Mouse (Mus musculus): ENCODE data around the gene Prkcsh. TPM values are rescaled to one million over a fixed set of nuclear protein-coding genes. Genes with fewer than 3 reads are reported as not detected.

The Prkcsh gene
- polyA plus RNA-seq, 1 experiment from 2014 or later: 113 TPM

- Histone ChIP-seq H3K27me3 (peaks cover 51% of the 10 kb centered on the region), H3K27ac (no peak overlapping the region), H3K4me2 (replicated peaks) (peak overlapping the region; percentile 81), H3K9me3 (no peaks in the 10 kb centered on the region), H3K36me3 (no peaks in the 10 kb centered on the region), H3K4me3 (peak overlapping the region; percentile 47), H3K4me1 (peaks cover 17% of the 10 kb centered on the region), H3K9ac (peak overlapping the region; percentile 46)
- peak; percentile 62 for ATAC-seq (ENCODE audit: insufficient number of reproducible peaks, insufficient read depth, low FRiP score, low TSS enrichment)
- WGBS: 2% methylated on average over 34 of the region's 34 CpGs
These were observed 40.1 kb upstream of the Prkcsh start for GRCm38 (mm10) chr9:21962416-21963059.

GRCm38 (mm10) chr9:21963417-21963816 is 39.2 kb upstream of the Prkcsh start, which contains the start of gene Epor:
Gene Epor (minus strand): TSS chr9:21963506.
- no peak for ATAC-seq (ENCODE audit: insufficient number of reproducible peaks, insufficient read depth, low FRiP score, low TSS enrichment)
- peak within 1 kb of the TSS; percentile 46 for H3K9ac ChIP-seq

GRCm38 (mm10) chr9:21968883-21969282 is 33.7 kb upstream of the Prkcsh start:
- WGBS: 60% methylated on average over 6 of the region's 6 CpGs
- no peaks in the 10 kb centered on the region for H3K9me3 ChIP-seq

More at GRCm38 (mm10) chr9:21963417-21963816, 39.2 kb upstream of the Prkcsh start, which contains the start of gene Epor:
- Histone ChIP-seq H3K9me3 (no peaks in the 10 kb centered on the region), H3K4me1 (peaks cover 17% of the 10 kb centered on the region), H3K4me2 (replicated peaks) (peak within 1 kb of the TSS; percentile 81), H3K4me3 (peak within 1 kb of the TSS; percentile 47), H3K36me3 (no peaks in the 10 kb centered on the region), H3K27me3 (peaks cover 51% of the 10 kb centered on the region), H3K27ac (no peak within 1 kb of the TSS)
- 20% methylated on average over 8 of the region's 8 CpGs for WGBS

GRCm38 (mm10) chr9:21969304-21969703 is 33.3 kb upstream of the Prkcsh start:
- Histone ChIP-seq H3K9ac (no peak overlapping the region), H3K4me3 (no peak overlapping the region), H3K4me2 (replicated peaks) (no peak overlapping the region), H3K27ac (no peak overlapping the region), H3K36me3 (no peaks in the 10 kb centered on the region), H3K4me1 (no peaks in the 10 kb centered on the region), H3K27me3 (no peaks in the 10 kb centered on the region), H3K9me3 (no peaks in the 10 kb centered on the region)
- 89% methylated on average over 4 of the region's 4 CpGs for WGBS
- ATAC-seq (ENCODE audit: insufficient number of reproducible peaks, insufficient read depth, low FRiP score, low TSS enrichment): no peak

More at GRCm38 (mm10) chr9:21968883-21969282, 33.7 kb upstream of the Prkcsh start:
- Histone ChIP-seq H3K4me1 (no peaks in the 10 kb centered on the region), H3K4me2 (replicated peaks) (no peak overlapping the region), H3K27me3 (no peaks in the 10 kb centered on the region), H3K36me3 (no peaks in the 10 kb centered on the region), H3K27ac (no peak overlapping the region), H3K4me3 (no peak overlapping the region), H3K9ac (no peak overlapping the region)
- no peak for ATAC-seq (ENCODE audit: insufficient number of reproducible peaks, insufficient read depth, low FRiP score, low TSS enrichment)

- H3K9ac ChIP-seq: no peak overlapping the region
- no peaks in the 10 kb centered on the region for H3K27me3 ChIP-seq
- no peak overlapping the region for H3K27ac ChIP-seq
- ATAC-seq (ENCODE audit: insufficient number of reproducible peaks, insufficient read depth, low FRiP score, low TSS enrichment): no peak
- no peak overlapping the region for H3K4me2 ChIP-seq (replicated peaks)
- H3K4me3 ChIP-seq: no peak overlapping the region
- no peaks in the 10 kb centered on the region for H3K4me1 ChIP-seq
- H3K36me3 ChIP-seq: no peaks in the 10 kb centered on the region
- WGBS: 87% methylated on average over 10 of the region's 10 CpGs
- no peaks in the 10 kb centered on the region for H3K9me3 ChIP-seq
These were observed 25.9 kb upstream of the Prkcsh start for GRCm38 (mm10) chr9:21976626-21977175.

GRCm38 (mm10) chr9:21977331-21977730 is 25.3 kb upstream of the Prkcsh start:
- no peaks in the 10 kb centered on the region for H3K36me3 ChIP-seq
- no peak overlapping the region for H3K27ac ChIP-seq
- H3K4me2 ChIP-seq (replicated peaks): no peak overlapping the region
- H3K4me3 ChIP-seq: no peak overlapping the region
- no peaks in the 10 kb centered on the region for H3K4me1 ChIP-seq
- no peak overlapping the region for H3K9ac ChIP-seq
- no peak for ATAC-seq (ENCODE audit: insufficient number of reproducible peaks, insufficient read depth, low FRiP score, low TSS enrichment)
- no peaks in the 10 kb centered on the region for H3K27me3 ChIP-seq
- 82% methylated on average over 5 of the region's 5 CpGs for WGBS
- no peaks in the 10 kb centered on the region for H3K9me3 ChIP-seq

GRCm38 (mm10) chr9:21977972-21978371 is 24.6 kb upstream of the Prkcsh start:
- no peak overlapping the region for H3K27ac ChIP-seq
- H3K4me3 ChIP-seq: no peak overlapping the region
- no peaks in the 10 kb centered on the region for H3K4me1 ChIP-seq
- no peak overlapping the region for H3K4me2 ChIP-seq (replicated peaks)
- no peaks in the 10 kb centered on the region for H3K9me3 ChIP-seq
- ATAC-seq (ENCODE audit: insufficient number of reproducible peaks, insufficient read depth, low FRiP score, low TSS enrichment): no peak
- 29% methylated on average over 2 of the region's 2 CpGs for WGBS
- no peaks in the 10 kb centered on the region for H3K27me3 ChIP-seq
- no peaks in the 10 kb centered on the region for H3K36me3 ChIP-seq
- no peak overlapping the region for H3K9ac ChIP-seq

- ATAC-seq (ENCODE audit: insufficient number of reproducible peaks, insufficient read depth, low FRiP score, low TSS enrichment): no peak
- no peak overlapping the region for H3K4me2 ChIP-seq (replicated peaks)
- no peak overlapping the region for H3K4me3 ChIP-seq
- H3K9ac ChIP-seq: no peak overlapping the region
- no peaks in the 10 kb centered on the region for H3K27me3 ChIP-seq
- 94% methylated on average over 4 of the region's 4 CpGs for WGBS
- H3K27ac ChIP-seq: no peak overlapping the region
- H3K9me3 ChIP-seq: no peaks in the 10 kb centered on the region
- no peaks in the 10 kb centered on the region for H3K4me1 ChIP-seq
- no peaks in the 10 kb centered on the region for H3K36me3 ChIP-seq
These were observed 24.0 kb upstream of the Prkcsh start for GRCm38 (mm10) chr9:21978398-21979128.

GRCm38 (mm10) chr9:21983911-21984310 is 18.7 kb upstream of the Prkcsh start:
- 18% methylated on average over 3 of the region's 3 CpGs for WGBS
- H3K27me3 ChIP-seq: peaks cover 46% of the 10 kb centered on the region
- H3K4me3 ChIP-seq: no peak overlapping the region
- peaks cover 9% of the 10 kb centered on the region for H3K4me1 ChIP-seq
- H3K4me2 ChIP-seq (replicated peaks): no peak overlapping the region
- no peak overlapping the region for H3K9ac ChIP-seq
- no peaks in the 10 kb centered on the region for H3K36me3 ChIP-seq
- ATAC-seq (ENCODE audit: insufficient number of reproducible peaks, insufficient read depth, low FRiP score, low TSS enrichment): no peak
- H3K27ac ChIP-seq: no peak overlapping the region
- H3K9me3 ChIP-seq: no peaks in the 10 kb centered on the region

- Histone ChIP-seq H3K36me3 (no peaks in the 10 kb centered on the region), H3K9ac (no peak overlapping the region), H3K27ac (no peak overlapping the region), H3K4me2 (replicated peaks) (peak overlapping the region; percentile 64), H3K9me3 (no peaks in the 10 kb centered on the region), H3K4me1 (peaks cover 19% of the 10 kb centered on the region), H3K4me3 (peak overlapping the region; percentile 32; the same call in 1 of the 2 replicates), H3K27me3 (peaks cover 84% of the 10 kb centered on the region)
- ATAC-seq (ENCODE audit: insufficient number of reproducible peaks, insufficient read depth, low FRiP score, low TSS enrichment): no peak
- WGBS: 8% methylated on average over 36 of the region's 36 CpGs
These were observed 14.8 kb upstream of the Prkcsh start for GRCm38 (mm10) chr9:21987592-21988342.

- peaks cover 91% of the 10 kb centered on the region for H3K27me3 ChIP-seq
- no peak for ATAC-seq (ENCODE audit: insufficient number of reproducible peaks, insufficient read depth, low FRiP score, low TSS enrichment)
- H3K27ac ChIP-seq: no peak overlapping the region
- no peaks in the 10 kb centered on the region for H3K9me3 ChIP-seq
- 2% methylated on average over 32 of the region's 32 CpGs for WGBS
- H3K36me3 ChIP-seq: no peaks in the 10 kb centered on the region
- H3K9ac ChIP-seq: peak overlapping the region; percentile 36
- H3K4me2 ChIP-seq (replicated peaks): peak overlapping the region; percentile 64
- H3K4me3 ChIP-seq: peak overlapping the region; percentile 32
- peaks cover 19% of the 10 kb centered on the region for H3K4me1 ChIP-seq
These were observed 14.0 kb upstream of the Prkcsh start for GRCm38 (mm10) chr9:21988421-21989101.
